Mouse (Mus musculus): ENCODE measurements around the gene Armc12. TPM values are rescaled to one million over a fixed set of nuclear protein-coding genes. Genes with fewer than 3 reads are reported as not detected.

Armc12 gene
- polyA plus RNA-seq, 2 experiments from 2014 or later: not detected

GRCm38 (mm10) chr17:28513844-28514243 is 16.8 kb upstream of the Armc12 start:
- ATAC-seq: no peak

- no peak for ATAC-seq
These were observed 16.1 kb upstream of the Armc12 start for GRCm38 (mm10) chr17:28514555-28514954.

DNA sequence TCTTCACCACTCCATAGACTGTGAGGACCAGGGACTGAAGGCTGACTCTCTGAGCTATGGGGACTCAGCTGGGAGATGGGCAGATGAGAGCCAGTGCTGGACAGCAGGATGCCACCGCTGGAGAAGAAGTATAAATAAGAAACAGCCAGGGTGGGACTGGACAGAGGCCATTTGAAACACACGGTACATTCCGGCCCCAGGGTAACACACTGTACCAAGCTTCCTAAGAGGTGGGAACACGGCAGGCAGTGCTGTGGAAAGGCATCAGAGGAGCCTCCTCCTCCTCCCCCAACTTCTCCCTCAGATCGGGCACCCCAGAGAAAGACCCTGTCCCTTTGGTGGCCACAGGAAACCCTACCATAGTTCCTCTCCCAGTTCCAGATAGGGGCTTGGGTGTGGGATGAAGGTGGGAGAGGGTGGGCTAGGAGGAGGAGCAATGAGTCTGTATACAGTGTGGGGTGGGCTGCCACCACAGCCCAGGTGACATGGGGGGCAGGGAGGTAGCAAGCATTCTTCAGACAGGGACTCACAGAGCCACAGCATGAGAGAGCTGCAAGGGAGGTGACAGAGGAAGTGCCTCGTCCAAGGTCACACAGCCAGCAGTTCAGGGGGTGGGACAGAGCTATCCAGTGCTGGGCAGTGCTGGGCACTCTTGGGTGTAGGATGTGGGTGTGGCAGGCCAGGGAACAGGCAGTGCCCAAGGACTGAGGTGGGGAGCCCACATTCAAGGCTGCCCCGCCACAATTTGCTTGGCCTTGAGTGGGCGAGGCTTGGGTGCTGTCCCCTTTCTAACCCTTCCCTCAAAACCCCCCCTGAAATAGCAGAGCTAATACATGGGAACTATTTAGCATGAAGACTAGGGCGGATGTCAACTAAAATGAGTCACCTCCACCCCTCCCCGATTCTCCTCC is 14.9 kb upstream of the Armc12 start:
- peak; percentile 55 for ATAC-seq

GRCm38 (mm10) chr17:28516881-28517280 is 13.7 kb upstream of the Armc12 start:
- peak; percentile 22 for ATAC-seq

DNA sequence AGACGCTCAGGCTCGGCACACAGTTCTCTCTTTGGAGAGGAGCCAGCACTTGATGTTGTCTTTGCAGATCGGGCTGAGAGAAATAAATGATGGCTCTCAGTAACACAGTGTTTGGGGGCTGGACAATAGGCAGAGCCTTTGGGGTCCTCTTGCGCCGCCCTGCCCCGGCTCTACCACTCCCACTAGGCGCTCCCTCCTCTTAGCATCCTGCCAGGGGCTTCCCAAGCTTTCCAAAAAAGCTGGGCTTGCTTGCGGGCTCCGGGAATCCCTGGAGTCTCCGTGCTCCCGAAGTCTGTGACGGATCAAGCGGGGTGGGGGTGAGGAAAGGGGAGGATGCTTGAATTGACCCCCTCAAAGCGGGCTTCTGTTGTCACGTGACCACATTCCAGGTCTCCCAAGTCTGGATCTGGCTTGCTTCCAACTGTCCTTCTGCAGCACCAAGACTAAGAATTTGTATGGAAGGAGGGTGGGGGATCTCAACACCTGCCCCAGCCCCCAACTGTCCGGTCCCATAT is 13.1 kb upstream of the Armc12 start, which contains the start of gene Fkbp5:
Fkbp5 (minus strand) TSS at position 87 of the 515 bp plus-strand sequence.
- no peak for ATAC-seq

- peak; percentile 12 for ATAC-seq
These were observed 12.5 kb upstream of the Armc12 start for GRCm38 (mm10) chr17:28517956-28518614.

GRCm38 (mm10) chr17:28518615-28519071 is 12.0 kb upstream of the Armc12 start:
- no peak for ATAC-seq

GRCm38 (mm10) chr17:28519827-28520226 is 10.8 kb upstream of the Armc12 start:
- ATAC-seq: no peak

DNA sequence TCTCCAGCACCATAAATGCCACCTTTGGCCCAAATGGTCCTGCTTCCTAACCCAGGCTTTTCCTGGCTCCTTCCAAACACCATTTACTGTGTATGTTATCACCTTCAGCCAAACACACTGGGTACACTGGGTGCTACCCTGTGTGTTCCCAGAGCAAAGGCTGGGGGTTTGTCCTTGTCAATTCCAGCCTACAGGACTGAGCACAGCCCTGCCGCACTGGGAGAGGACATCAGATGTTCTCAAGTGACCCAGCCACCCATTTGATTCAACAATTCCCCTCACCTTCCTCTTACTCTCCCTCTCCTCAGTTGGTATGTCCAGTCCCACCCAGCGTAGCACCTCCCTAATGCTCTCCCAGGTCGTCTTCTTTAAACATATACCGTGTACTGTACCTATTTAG is 10.0 kb upstream of the Armc12 start:
- ATAC-seq: no peak

DNA sequence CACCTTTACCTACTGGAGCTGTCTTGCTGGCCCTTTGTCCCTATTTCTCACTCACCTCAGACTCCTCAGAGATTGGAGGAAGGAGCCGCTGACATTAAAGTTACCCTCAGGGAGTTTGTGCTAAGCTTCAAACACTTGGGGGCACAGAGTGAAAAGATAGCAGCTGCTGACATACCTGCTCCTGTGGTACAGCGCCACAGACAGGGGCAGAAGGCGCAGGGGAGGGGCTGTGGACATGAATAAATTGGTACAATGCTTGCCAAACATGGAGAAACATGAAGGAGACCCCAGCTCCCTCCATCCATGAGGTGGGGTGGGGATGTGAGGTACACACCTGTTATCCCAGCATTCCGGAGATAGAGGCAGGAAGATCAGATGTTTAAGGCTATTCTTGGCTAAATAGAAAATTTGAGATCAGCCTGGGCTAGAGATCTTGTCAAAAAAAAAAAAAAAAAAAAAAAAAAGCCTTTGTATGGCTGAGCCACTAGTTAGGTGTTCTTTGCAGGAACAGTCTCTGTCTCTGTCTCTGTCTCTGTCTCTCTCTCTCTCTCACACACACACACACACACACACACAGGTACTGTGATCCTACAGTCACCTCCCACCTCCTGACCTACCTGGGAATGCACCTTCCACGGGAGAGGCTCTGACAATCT is 9.4 kb upstream of the Armc12 start:
- no peak for ATAC-seq

DNA sequence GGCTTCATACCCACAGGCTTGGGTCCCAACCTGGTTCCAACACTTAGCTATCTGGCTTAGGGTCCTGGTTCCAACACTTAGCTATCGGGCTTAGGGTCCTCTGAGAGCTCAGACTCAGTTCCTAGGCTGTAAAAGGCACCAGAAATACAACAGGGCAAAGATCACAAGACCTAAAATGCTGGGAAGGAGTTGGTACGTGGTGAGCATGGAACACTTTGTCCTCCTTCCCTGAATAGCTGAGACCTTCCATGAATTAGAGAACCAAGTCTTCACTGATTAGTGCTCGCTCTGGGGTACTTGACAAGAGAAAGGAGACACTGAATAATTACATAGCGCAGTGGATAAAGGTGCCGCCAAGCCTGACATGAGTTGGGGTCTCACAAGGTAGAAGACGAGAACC is 8.7 kb upstream of the Armc12 start:
- ATAC-seq: no peak

- peak; percentile 74 for ATAC-seq
These were observed 7.8 kb upstream of the Armc12 start for GRCm38 (mm10) chr17:28522623-28523354.

- ATAC-seq: peak; percentile 5
These were observed 7.1 kb upstream of the Armc12 start for GRCm38 (mm10) chr17:28523355-28524008.

- no peak for ATAC-seq
These were observed 6.5 kb upstream of the Armc12 start for GRCm38 (mm10) chr17:28524009-28524695.

- no peak for ATAC-seq
These were observed 5.7 kb upstream of the Armc12 start for GRCm38 (mm10) chr17:28524831-28525430.

DNA sequence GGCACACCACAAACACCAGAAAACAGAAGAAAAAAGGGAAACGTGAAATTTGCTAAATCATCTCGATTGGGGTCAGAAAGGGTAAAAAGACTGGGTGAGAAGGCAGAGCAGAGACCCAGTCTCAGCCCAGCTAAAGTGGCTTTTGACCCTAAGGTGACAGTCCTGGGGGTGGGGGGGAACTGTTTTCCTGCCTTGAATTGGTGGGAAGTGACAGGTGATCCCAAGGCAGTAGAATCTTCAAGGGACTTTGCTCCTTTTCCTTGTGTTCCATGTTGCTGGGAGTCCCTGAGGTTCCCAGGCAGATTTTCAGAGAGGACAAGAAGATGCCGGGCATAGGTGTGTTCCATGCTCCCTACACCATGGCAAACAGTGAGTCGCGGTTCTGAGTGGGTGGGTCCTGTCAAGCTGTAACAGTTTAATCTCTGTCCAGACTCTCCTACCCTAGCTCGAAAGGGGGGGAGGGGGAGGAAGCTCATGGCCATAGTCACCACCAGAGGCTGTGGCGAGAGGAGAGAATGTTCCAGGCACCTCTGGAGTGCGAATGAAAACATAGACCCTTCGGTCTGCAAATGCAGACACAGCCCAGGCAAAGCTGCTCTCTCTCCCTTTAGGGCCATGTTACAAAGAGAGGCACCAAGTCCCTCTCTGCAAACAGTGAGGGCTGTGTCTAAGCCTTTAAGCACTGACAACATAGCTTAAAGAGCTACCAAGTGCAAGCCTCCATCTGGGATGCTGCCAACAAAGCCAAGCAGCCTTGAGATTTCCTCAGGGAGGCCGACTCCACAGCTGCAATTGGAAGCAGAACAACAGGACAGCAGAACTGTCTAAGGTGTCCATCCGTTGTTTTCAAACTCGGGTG is 3.2 kb upstream of the Armc12 start:
- no peak for ATAC-seq

DNA sequence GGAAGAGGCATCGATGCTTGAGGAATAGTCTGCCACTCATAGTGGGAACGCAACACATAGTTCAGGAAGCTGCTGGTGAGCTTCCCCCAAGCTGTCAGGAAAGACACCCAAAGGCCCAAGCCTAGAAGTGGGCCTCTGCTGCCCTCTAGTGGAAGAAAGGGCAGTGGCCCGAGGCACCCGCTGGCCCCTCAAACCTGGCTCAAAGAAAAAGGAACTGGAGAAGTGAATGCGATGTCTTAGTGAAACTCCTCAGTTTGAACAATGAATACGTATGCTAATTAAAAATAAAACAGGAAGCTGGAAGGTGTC is 2.6 kb upstream of the Armc12 start:
- ATAC-seq: peak; percentile 33

- no peak for ATAC-seq
These were observed 1.5 kb upstream of the Armc12 start for GRCm38 (mm10) chr17:28529116-28529515.

GRCm38 (mm10) chr17:28531946-28532345 is 1.3 kb downstream of the Armc12 start:
- ATAC-seq: no peak

DNA sequence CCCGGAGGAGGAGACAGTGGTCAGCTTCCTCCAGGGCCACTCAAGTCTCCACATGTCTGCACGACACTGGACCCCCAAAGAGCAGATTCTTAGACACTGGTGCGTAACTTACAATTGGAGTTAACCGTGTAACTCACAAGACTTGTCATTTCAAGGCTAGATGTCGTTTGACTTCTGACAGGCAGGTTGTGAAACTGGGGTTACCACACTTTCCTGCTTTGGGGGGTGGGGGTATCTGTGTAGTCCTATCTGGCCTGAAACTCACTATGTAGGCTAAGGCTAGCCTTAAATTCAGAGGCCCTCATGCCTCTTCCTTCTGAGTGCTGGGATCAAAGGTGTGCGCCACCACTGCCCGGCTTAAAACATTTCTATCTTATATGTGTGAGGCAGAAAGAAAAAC is 2.0 kb downstream of the Armc12 start:
- no peak for ATAC-seq
